Mouse (Mus musculus): ENCODE results near the gene Pym1. TPM values are rescaled to one million over a fixed set of nuclear protein-coding genes. Genes with fewer than 3 reads are reported as not detected.
"Not testable (repeated sequence)": the region's sequence is repeated elsewhere in the genome, so short reads cannot be mapped to it uniquely, and the experiment has no call there.

The Pym1 gene
- total RNA-seq (2021): 10 to 100 TPM; 21.6 to 23.8 TPM
- long read RNA-seq, experiment 1, partial matches to known transcripts: 0 of 5 reads
- long read RNA-seq, experiment 1, other reads (novel, unspliced or antisense): 1 of 5 reads
- long read RNA-seq, experiment 2, partial matches to known transcripts: 1 of 4 reads
- long read RNA-seq, experiment 2, other reads (novel, unspliced or antisense): 0 of 4 reads

- peak; percentile 75 to 77 for DNase-seq (ENCODE audit: low spot score in 2 of 2)
Observed at GRCm38 (mm10) chr10:128747646-128748251, at the start of gene Pym1. Gene Pym1 (plus strand): TSS chr10:128747889.

GRCm38 (mm10) chr10:128699006-128699405, 48.7 kb upstream of the Pym1 start:
- no peak for DNase-seq (ENCODE audit: low spot score in 2 of 2)

GRCm38 (mm10) chr10:128699611-128700010, 48.1 kb upstream of the Pym1 start:
- DNase-seq (ENCODE audit: low spot score in 2 of 2): no peak

- DNase-seq (ENCODE audit: low spot score in 2 of 2): no peak
Observed at GRCm38 (mm10) chr10:128700712-128701111, 47.0 kb upstream of the Pym1 start.

GRCm38 (mm10) chr10:128702328-128703007, 45.2 kb upstream of the Pym1 start:
- peak in 1 of 2 experiments; percentile 13 for DNase-seq (ENCODE audit: low spot score in 2 of 2)

DNA sequence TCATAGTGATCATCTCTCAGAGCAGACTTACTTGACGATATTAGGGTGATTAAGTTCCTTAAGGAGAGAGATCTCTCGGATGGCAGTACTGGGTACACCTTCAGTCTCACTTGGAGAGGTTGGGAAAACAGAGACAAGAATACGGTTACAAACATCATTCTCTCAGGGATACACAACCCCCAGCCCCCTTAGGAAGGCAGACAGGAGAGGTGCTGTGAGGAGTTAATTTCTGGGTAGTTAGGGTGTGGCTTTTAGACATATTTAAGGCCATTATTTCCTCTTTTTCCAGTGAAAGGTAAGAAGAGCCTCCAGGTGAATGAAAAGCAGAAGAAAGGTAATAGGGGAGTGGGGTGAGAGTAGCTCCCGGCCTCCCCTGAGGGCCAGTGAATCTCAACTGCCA, 43.8 kb upstream of the Pym1 start, which contains the start of gene Pmel:
TSS of gene Pmel (plus strand) at position 301 of the 400 bp plus-strand sequence.
- no peak for DNase-seq (ENCODE audit: low spot score in 2 of 2)

- DNase-seq (ENCODE audit: low spot score in 2 of 2): peak; percentile 88 to 93
Observed at GRCm38 (mm10) chr10:128704491-128705316, 43.0 kb upstream of the Pym1 start, which contains the start of gene Cdk2. Gene Cdk2 (minus strand): TSS chr10:128705031.

DNA sequence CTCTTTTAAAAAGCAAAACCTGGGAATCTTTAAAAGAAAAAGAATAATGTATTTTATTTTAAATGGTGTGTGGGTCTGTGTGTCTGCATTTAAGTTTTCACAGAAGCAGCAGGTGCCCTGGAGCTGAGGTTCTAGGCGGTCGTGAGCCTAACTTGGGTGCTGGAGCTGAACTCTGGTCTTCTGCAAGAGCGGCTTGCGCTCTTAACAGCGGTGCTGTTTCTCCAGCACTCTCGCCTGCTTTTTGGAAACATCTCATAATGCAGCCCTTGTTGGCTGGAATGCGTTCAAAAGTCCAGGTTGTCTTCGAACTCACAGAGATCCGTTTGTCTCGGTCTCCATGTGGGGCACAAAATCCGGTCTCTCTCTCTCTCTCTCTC, 42.4 kb upstream of the Pym1 start:
- DNase-seq (ENCODE audit: low spot score in 2 of 2): no peak

DNA sequence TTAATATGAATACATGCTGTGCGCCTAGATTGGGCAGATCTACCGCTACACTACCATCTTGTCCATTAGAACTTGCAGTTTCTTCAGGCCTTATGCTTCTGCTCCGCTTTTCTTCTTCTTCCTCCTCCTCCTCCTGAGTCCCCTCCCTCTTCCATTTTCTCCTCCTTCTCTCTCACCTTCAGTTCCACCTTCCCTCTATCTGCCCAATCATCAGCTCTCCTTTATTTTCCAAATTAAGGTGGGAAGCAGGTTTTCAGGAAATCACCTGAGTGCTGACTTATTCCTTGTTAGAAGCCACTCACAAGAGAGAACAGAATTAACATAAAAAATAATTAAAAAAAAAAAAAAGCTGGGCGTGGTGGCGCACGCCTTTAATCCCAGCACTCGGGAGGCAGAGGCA, 36.4 kb upstream of the Pym1 start:
- DNase-seq (ENCODE audit: low spot score in 2 of 2): not testable (repeated sequence)

DNA sequence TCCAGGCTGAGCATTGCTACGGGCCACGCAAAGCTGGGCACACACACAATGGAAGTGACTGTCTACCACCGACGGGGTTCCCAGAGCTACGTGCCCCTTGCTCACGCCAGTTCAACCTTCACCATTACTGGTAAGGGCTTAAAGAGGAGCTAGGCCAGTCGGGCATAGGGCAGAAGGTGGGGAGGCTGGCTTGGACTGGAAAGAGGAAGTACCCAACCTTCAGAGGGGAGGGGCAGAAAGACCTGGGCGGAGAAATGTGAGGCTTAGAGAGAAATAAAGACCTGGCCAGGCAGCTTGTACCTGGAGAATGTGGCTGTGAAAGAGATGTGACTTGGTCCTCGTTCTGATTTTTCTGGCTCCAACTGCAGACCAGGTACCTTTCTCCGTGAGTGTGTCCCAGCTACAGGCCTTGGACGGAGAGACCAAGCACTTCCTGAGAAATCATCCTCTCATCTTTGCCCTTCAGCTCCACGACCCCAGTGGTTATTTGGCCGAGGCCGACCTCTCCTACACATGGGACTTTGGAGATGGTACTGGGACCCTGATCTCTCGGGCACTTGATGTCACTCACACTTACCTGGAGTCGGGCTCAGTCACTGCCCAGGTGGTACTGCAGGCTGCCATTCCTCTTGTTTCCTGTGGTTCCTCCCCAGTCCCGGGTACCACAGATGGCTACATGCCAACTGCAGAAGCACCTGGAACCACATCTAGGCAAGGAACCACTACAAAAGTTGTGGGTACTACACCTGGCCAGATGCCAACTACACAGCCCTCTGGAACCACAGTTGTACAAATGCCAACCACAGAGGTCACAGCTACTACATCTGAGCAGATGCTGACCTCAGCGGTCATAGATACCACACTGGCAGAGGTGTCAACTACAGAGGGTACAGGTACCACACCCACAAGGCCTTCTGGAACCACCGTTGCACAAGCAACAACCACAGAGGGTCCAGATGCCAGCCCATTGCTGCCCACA, 31.8 kb upstream of the Pym1 start:
- no peak for DNase-seq (ENCODE audit: low spot score in 2 of 2)

DNA sequence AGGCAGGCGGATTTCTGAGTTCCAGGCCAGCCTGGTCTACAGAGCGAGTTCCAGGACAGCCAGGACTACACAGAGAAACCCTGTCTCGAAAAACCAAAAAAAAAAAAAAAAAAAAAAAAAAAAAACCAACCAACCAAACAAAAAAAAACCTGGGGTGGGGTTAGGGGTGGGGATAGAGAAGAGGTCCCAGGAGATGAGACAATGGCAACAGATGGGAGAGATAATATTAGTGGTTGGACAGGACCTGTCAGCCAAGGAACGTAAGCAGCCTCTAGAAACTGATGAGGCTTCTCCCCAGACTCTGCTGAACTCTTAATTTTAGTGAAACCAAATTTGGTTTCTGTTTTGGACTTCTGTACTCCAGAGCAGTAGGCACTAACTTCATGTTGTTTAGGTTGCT, 22.2 kb upstream of the Pym1 start:
- DNase-seq (ENCODE audit: low spot score in 2 of 2): not testable (repeated sequence)

GRCm38 (mm10) chr10:128728059-128728458, 19.6 kb upstream of the Pym1 start:
- DNase-seq (ENCODE audit: low spot score in 2 of 2): no peak

GRCm38 (mm10) chr10:128731002-128731433, 16.7 kb upstream of the Pym1 start:
- peak; percentile 68 to 79 for DNase-seq (ENCODE audit: low spot score in 2 of 2)

DNA sequence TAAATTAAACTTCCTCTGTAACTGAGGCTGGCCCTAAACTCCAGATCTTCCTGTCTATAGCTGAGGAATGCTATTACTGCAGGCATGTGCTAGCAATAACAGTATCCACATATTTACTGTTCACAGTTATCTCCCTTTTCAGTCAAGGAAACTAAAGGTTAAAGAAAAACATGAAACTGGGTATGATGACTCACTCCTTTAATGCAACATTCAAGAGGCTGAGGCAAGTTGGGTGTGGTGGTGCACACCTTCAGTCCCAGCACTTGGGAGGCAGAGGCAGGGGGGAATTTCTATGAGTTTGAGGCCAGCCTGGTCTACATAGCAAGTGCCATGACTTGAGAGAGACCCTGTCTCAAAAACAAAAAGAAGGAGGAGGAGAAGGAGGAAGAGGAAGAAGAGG, 15.7 kb upstream of the Pym1 start:
- DNase-seq (ENCODE audit: low spot score in 2 of 2): no peak

DNA sequence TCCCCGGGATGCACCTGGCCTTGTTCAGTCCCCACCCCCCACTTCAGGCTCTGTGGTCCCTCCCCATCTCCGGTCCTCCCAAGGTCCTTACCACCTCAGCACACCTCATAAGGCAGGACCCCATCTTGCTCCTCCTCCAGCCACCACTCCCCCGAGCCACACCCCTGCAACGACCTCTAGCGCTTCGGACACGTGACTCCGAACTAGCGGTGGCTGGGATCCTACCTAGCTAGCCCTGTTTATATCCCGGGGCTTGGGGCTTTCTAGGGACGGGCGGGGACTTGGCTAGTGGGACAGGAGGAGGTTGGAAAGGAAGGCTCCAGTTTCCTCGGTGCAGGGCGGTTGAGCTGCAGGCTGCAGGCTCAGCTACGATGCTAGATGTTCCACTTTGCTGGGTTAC, 10.3 kb upstream of the Pym1 start:
- peak; percentile 40 to 41 for DNase-seq (ENCODE audit: low spot score in 2 of 2)

- DNase-seq (ENCODE audit: low spot score in 2 of 2): no peak
Observed at GRCm38 (mm10) chr10:128740296-128740695, 7.4 kb upstream of the Pym1 start.

GRCm38 (mm10) chr10:128742616-128743015, 5.1 kb upstream of the Pym1 start:
- no peak for DNase-seq (ENCODE audit: low spot score in 2 of 2)

- no peak for DNase-seq (ENCODE audit: low spot score in 2 of 2)
Observed at GRCm38 (mm10) chr10:128743235-128743634, 4.5 kb upstream of the Pym1 start.

GRCm38 (mm10) chr10:128743791-128744191, 3.9 kb upstream of the Pym1 start:
- DNase-seq (ENCODE audit: low spot score in 2 of 2): peak; percentile 56 to 65

- DNase-seq (ENCODE audit: low spot score in 2 of 2): no peak
Observed at GRCm38 (mm10) chr10:128744211-128744610, 3.5 kb upstream of the Pym1 start.
